Mouse (Mus musculus): ENCODE results near the gene Slc7a11.

- no peak for TF ChIP-seq CTCF (IDR thresholded peaks at IDR 0.05; ENCODE audit: insufficient read depth, low read depth, low read length)
- TF ChIP-seq POLR2A (IDR thresholded peaks at IDR 0.05; ENCODE audit: insufficient read depth, low read depth, low read length) = no peak
Measured at GRCm38 (mm10) chr3:50440409-50440808, 3.0 kb downstream of the Slc7a11 start.
